ENCODE assay signal across 18 mouse cellular contexts in genomic region chr14:15797019-15797418, GRCm38 (mm10).
"Had no signal": no experiment of that assay in that cellular context is flagged by ENCODE, and none has a peak within 500 bp of the region (broad histone marks: within the 10 kb centered on the region; RNA-seq: fewer than 3 reads in every experiment).

No protein-coding gene starts in this region.

- H3K9me3 ChIP-seq: lung, embryonic 15.5 days; midbrain, embryonic 13.5 days; neural tube, embryonic 13.5 days; neural tube, embryonic 15.5 days; stomach, embryonic 15.5 days had no signal

- H3K27me3 ChIP-seq: lung, embryonic 15.5 days; megakaryocyte, embryonic 14.5 days; midbrain, embryonic 13.5 days; midbrain, embryonic 15.5 days; neural tube, embryonic 13.5 days; neural tube, embryonic 15.5 days; stomach, embryonic 15.5 days had no signal

- H3K36me3 ChIP-seq: lung, embryonic 15.5 days; midbrain, embryonic 13.5 days; midbrain, embryonic 15.5 days; neural tube, embryonic 13.5 days; neural tube, embryonic 15.5 days; stomach, embryonic 15.5 days had no signal

- ATAC-seq: liver, postnatal 0 days; lung, postnatal 0 days; midbrain, embryonic 13.5 days; midbrain, embryonic 15.5 days had no signal

- H3K27ac ChIP-seq: lung, embryonic 15.5 days; macrophage; midbrain, embryonic 13.5 days; midbrain, embryonic 15.5 days; neural tube, embryonic 13.5 days; neural tube, embryonic 15.5 days; stomach, embryonic 15.5 days; stomach, postnatal 0 days had no signal

- H3K4me3 ChIP-seq: lung, embryonic 15.5 days; megakaryocyte, embryonic 14.5 days; midbrain, embryonic 13.5 days; midbrain, embryonic 15.5 days; neural tube, embryonic 13.5 days; neural tube, embryonic 15.5 days; stomach, embryonic 15.5 days had no signal

- DNase-seq: liver, postnatal 0 days; lung, adult 2 months; lung, postnatal 14 days; lung, postnatal 36 days; right cerebral cortex, postnatal 14 days; thymus, adult 2 months; thymus, postnatal 25 days; thymus, postnatal 4 days had no signal

- H3K4me1 ChIP-seq: lung, embryonic 15.5 days; megakaryocyte, embryonic 14.5 days; midbrain, embryonic 13.5 days; midbrain, embryonic 15.5 days; neural tube, embryonic 13.5 days; neural tube, embryonic 15.5 days; stomach, embryonic 15.5 days had no signal
